Mouse (Mus musculus) gastrocnemius, postnatal 10 days (tissue): Measurements from ENCODE around the gene Oas1g. TPM values are rescaled to one million over a fixed set of nuclear protein-coding genes. Genes with fewer than 3 reads are reported as not detected.
"Not testable (repeated sequence)": the region's sequence is repeated elsewhere in the genome, so short reads cannot be mapped to it uniquely, and the experiment has no call there.

Experiments used
- DNase-seq: peaks from one replicate; pipeline ENCODE4 v3.0.0; 2021; ENCODE audit warnings: mixed read lengths
- total RNA-seq, 2 experiments: library from RNA; stranded (reverse); gene quantifications; 2 replicates each; pipeline ENCODE4 v1.2.3; 2021

The Oas1g gene
- total RNA-seq, 2 experiments from 2014 or later: not detected

DNA sequence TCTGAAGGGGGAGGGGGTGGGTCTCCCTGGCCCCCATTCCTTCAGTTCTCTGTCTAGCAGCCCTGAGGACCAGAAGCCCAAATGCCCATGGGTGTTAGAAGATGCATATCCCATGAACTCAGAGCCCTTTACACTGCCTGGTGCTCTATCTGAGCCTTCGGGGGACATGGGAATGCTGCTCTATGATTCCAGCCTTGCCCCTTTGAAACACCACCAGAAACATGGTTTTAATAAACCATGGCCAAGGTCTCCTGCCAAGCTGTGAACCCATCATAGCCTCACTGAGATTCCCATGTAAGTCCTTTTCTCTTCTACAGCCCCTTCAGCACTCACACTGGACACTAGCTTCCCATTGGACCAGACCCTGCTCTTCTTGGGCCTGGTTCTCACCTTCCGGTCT is 2.6 kb upstream of the Oas1g start:
- no peak for DNase-seq

DNA sequence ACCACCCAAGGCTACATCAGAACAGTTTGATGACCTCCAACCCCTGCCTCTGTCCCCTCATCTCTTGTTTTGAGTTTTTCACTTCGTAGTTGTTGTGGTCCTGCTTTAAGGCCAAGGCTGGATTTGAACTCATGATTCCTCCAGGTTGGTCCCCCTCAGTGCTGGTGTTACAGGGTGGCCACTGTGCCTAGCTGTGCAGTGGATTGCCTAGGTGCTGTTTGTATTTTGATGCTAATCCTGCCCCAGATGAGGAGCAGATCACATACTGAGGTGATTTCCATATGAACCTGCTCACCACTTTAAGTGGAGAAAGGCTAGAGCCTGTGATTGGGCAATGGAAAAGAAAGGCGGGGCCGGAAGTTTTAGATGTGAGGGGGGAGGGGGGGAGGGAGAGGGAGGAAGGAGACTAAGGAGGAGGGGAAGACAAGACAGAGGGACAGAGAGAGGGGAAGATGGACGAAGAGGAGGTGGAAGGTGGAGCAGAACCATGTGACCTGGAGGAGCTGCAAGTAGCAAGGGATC is 942 bp upstream of the Oas1g start:
- not testable (repeated sequence) for DNase-seq

DNA sequence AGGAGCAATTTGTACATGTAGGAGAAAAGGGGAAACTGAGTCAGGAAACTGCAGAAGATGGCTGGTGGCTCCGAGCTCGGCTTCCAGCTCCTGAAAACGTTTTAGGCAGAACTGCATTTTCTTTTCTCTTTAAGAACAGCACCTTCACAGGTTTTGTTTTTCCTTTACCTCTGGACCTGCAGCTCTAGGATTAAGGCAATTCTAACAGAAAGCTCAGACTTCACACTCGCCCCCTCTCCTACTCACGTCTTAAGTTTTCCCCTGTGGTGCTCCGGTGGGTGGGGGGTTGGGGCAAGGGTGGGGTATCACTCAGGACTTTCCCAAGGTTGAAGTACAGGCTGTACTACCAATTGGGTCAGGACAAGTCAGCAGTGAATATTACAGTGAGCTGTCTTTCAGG is 418 bp upstream of the Oas1g start:
- DNase-seq: no peak

DNA sequence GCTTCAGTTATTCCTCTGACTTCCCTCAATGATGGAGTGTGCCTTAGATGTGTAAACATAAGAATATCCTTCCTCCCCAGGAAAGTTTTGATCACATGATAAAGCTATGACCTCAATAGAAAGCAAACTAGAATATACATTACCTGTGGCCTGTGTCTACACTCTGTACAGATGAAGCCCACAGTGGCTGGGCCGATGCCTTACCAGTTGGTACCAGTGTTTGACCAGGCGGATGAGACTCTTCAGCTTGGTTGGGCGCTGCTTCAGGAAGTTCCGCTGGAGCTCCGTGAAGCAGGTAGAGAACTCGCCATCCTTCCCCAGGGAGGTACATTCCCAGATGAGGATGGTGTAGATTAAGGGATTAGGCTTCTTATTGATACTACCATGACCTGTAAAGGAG is 5.7 kb downstream of the Oas1g start:
- DNase-seq: not testable (repeated sequence)

DNA sequence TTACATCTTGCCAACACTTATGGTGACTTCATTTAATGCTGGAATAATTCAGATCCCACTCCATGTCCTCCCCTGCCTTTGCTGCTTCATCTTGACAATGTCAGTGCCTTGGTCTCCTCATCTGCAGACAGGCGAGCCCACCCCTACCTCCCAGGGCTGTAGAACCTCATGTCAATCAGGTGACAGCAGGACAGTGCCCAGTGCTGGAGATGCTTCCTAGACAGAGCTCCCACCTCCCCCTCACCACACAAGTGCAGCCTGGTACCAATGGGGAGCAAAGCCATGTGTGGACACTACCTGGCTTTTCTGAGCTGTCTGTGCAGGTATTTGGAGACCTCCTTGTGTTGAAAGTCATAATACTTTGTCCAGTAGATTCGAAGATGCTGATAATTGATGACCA is 8.6 kb downstream of the Oas1g start:
- DNase-seq: not testable (repeated sequence)

DNA sequence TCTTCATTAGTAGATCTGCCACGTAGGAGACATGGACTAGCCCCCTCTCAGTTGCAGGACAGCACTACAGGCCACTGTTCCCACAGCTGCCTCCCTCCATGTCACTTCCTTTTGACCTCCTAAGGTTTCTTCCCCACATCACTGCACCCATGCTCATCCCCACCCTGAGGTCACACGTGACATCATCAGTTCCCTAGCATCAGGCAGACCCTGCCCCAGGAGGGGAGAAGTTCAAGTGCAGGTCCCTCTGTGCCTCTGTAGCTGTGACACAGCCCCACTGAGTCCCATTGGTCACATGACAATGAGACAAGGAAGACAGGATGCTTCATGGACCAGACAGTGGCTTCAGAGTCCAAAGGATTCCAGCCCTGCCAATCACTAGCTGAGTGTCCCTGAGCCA is 10.0 kb downstream of the Oas1g start:
- DNase-seq: not testable (repeated sequence)

DNA sequence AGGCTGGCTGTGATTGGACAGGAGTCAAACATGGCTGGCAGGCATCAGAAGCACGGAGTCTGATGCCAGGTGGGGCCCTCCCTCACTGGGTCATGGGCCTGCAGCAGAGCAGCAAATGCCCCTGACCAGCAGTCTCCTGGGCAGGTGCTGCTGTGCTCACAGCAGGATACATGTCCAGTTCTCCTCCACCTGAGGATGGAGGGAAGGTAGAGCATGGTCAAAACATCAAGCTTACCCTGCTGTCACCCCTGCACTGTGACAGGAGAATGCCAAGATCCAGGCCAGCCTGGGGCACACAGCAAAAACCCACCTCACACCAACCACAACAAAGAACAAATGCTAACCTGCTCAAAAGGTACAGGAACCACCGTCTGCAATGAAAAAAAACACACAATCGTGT is 10.6 kb downstream of the Oas1g start:
- not testable (repeated sequence) for DNase-seq

DNA sequence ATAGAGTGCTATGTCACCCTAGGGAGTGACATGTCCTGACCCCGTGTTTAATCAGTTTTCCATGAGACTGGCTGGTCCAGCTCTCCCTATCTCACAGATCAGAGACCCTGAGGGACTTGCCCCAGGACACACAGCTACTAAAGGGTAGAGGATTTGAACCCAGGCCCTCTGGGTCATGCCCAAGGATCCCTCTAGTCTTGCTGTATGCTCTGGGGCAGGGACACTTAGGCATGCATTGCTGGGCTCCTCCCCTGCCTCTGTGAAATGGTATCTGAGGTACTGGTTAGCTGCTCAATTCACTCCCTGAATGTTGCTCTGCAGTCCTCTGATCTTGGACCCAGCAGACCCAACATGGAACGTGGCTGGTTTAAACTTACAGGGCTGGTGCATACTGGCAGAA is 15.9 kb downstream of the Oas1g start:
- no peak for DNase-seq

DNA sequence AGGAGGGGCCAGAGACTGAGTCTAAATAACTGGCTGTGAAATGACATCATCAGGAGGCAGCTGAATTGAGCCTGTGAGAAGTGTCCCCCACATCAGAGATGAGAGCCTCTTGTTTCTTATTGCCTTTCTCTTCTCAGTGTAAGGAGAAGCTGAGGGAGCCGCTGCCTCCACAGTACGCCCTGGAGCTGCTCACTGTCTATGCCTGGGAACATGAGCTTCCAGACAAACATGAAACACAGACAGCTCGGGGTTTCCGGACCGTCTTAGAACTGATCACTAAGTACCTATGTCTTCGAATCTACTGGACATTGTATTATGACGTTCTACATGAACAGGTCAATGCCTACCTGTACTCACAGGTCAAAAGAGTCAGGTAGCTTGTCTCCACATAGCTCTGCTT is 16.6 kb downstream of the Oas1g start:
- no peak for DNase-seq

DNA sequence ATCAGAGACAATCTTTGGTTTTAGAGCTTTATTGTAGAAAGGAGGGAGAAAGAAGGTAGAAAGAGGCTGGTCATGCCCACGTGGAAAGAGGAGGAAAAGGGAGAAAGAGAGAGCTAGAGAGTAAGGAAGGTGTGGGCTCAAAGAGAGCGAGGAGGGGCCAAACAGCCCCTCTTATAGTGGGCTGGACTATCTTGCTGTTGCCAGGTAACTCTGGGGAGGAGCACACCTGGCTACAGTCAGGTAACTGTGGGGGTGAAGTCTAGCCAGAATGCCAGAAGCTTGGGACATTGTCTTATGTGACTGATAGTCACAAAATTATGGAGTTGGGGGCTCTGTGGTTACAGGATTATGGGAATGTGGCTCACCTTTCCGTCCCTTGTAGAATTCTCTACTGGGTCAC is 17.3 kb downstream of the Oas1g start:
- DNase-seq: no peak

DNA sequence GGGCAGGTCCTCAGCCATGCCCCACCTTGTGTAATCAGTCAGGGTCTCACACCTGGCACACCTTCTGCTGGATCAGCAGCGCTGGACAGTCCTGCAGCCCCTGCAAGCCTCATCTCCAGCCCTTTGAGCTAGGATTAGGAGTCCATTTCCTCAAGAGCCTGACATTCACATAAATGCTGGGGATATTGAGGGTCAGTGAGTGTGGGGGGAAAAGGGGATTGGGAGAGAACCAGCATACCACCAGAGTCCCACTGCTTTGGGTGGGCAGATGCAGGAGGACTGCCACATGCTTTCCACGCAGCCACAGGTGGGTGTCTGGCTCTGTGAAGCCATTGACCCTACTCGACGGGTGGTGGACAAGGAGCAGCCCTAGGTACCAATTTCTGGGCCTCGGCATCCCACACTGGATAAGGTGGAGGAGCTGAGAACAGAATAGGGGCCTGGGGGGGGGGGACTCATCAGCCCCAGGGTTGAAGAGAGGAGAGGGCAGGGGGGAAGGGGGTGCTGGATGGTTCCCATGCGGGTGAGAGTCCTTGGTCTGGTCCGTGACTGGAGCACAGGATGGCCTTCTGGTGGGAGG is 17.9 kb downstream of the Oas1g start:
- no peak for DNase-seq

DNA sequence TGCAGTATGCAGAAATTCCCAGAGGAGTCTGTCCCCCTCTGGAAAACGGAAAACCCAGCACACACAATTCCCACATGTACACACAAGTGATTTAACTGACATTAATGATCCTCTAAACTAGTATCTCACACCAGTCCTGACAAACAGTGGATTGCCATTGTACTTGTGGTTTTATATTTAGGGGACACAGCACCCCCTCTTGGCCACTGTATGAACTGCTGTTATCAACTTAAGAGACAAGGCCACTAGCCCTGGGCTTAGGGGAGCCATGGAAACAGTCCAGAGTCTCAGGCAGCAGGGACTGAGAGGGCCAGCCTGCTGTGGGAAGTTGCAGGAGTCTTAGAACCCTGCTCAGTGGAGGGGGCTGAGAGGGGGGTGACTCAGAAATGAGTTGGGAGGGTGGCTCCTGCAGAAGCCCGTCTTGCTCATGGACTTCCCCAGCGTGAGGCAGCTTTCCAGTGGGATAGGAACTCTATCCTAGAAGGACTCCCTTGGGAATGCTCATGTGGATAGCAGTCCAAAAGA is 22.0 kb downstream of the Oas1g start:
- DNase-seq: no peak

DNA sequence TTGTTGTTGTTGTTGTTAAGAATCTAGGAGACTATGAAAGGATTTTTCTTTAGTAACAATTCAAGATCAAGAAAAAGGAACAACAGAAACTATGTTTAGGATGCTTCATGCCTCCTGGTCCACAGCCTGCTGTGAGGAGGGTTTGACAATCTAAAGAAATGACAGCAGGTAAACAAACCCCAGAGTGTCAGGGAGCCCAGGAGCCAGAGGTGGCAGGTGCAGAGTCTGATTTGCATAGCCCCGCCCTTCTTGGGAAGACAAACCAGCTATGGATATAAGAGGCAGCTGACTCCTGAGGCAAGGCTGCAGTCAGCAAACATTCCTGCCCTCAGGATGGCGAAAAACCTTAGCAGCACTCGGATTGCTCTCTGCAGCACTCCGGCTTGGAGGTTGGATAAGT is 26.3 kb downstream of the Oas1g start, which contains the start of gene Oas1h:
Oas1h (plus strand) TSS at position 301 of the 400 bp plus-strand sequence.
- DNase-seq: no peak

DNA sequence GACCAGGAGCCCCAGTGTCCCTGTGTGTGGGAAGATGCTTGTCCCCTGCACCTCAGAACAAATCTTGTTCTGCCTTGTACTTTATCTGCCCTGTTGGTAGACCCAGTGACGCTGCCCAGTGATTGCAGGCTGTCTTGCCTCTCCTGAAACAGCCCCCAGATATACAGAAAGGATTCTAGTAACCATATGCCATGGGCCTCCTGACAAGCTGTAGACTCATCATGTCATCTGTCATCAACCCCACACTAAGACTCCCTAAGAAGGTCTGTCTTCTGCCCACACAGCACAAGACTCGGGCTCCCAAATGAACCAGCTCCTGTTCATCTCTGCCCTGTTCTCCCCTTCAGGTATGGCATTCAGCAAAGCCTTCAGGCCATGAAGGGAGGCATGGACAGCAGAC is 28.2 kb downstream of the Oas1g start:
- DNase-seq: no peak

DNA sequence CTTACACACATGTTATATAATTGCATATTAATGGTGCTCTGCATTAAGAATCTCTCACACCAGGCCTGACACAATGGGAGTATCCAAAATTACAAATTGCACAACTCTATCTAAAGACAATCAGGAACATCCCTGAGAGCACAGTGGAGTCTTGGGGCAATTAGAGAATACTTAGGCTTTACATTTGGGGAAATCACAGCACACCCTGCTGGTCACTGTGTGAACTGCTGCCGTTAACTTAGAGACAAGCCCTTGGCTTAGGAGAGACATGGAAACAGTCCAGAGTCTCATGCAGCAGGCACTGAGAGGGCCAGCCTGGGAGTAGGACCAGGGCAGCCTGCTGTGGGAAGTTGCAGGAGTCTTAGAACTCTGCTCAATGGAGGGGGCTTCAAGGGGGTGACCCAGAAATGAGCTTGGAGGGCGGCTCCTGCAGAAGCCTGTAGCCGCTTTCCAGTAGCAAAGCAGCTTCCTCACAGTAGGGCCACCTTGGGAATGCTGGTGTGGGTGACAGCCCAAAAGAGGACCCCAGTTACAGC is 37.7 kb downstream of the Oas1g start:
- DNase-seq: peak; percentile 11

DNA sequence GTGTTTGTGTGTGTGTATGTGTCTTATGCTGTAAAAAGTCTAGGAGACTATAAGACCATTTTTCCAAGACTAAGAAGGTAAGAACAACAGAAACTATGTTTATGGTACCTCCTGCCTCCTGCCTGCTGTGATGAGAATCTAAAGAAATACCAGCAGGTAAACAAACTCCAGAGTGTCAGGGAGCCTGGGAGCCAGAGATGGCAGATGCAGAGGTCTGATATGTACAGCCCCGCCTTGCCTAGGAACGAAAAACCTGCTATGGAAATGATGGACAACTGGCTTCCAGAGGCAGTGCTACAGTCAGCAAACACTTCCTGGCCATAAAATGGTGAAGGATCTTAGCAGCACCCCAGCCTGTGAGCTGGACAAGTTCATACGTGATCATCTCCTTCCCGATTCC is 40.3 kb downstream of the Oas1g start, which contains the start of gene Oas1f:
Oas1f (plus strand) TSS at position 301 of the 400 bp plus-strand sequence.
- DNase-seq: no peak

DNA sequence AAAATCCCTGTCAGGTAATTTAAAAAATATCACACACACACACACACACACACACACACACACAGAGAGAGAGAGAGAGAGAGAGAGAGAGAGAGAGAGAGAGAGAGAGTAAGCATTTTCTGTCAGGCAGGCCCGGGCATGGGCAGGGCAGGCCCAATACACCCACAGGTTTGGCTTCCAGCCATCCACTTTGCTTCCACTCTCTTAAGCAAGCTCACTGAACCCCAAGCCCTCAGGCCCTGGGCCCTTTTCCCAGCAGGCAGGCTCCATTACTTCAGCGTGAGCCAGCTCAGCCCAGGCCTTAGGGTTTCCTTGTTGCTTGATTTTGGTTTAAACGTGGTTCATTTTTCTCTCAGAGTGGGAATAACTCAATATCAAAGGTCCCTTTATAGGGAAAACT is 42.7 kb downstream of the Oas1g start:
- no peak for DNase-seq

DNA sequence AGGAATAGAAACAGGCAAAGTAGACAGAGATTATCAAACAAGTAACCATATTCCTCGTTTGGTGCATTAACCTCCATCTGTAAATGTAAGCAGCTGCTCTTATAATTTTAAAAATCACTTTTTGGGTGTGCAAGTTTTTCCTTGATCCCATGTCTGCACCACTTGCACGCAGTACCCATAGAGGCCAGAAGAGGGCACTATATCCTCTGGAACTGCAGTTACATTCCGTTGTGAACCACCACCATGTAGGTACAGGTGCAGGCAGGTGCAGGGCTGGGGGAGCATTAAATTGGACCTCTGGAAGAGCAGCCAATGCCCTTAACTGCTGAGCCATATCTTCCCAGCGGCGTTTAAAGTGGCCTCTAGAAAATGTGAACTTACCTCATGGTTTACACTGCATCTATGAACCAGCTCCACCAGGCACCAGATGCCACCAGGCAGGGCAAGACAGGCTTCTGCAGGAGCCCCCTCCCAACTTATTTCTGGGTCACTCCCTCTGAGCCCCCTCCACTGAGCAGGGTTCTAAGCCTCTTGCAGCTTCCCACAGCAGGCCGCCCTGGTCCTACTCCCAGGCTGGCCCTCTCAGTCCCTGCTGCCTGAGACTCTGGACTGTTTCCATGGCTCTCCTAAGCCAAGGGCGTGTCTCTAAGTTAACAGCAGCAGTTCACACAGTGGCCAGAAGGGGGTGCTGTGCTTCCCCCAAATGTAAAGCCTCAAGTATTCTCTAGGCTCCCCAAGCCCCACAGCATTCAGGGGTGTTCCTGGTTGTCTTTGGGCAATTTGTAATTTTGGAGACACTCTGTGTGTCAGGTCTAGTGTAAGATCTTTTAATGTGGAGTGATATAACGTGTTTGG is 50.5 kb downstream of the Oas1g start:
- peak; percentile 32 for DNase-seq

DNA sequence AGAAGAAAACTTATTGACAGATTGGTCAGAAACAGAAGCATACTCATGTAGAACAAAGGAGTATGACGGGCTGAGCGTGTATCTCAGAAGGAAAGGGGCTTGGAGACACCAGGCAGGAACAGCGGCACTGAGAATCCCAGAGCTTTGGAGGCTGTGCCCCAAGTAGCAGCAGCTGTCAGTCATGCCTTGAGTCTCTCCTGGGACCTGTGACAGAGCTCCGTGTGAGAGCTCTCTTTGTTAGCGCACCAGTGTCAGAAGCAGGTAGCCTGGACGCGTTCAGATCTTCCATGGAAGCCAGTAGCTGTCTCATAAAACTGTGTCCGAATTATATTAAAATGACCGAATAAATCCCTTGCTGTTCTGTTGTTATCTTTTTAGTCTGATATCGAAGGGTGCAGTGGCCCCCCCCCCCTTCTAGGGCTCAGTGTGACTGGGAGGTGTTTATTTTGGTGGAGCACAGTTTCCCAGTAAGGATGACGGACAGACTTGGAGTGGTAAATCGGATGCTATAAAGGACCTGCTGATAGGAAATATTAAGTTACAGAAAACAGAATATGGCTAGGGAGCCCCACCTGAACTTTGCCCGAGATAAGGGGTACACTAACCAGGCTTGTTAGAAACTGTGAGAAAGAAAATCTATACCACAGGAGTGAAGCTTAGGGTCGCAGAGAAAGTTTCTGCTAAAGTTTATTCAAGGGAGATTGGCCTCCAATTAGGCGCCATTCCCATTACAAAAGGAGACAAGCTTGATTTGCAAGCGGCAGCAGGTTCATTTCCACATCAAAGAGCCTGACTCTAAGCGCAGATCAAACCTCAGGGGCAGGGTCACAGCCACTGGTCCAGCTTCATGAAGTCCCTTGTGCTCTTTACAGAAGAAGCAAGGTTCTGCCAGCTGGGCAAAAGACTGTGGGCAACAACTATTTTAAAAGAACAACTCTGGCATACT is 53.8 kb downstream of the Oas1g start:
- no peak for DNase-seq

DNA sequence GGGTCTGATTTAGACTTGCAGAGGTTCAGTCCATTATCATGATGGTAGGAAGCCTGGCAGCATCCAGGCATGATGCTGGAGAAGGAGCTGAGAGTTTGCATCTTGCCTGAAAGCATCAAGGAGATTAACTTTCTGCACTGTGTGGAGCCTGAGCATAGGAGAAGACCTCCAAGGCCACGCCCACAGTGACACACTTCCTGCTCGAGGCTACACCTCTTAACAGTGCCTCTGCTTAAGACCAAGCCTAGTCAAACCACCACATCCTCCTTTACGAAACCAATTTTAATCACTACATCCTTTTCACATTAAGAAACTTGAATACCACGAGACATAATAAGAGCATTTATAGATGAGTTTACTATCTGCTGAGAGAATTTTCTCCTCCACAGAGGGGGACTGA is 56.4 kb downstream of the Oas1g start:
- DNase-seq: no peak
